Mouse (Mus musculus) left cerebral cortex, adult 8-10 months (tissue): Measurements from ENCODE around the gene Pigf. TPM values are rescaled to one million over a fixed set of nuclear protein-coding genes. Genes with fewer than 3 reads are reported as not detected.

Experiments
- DNase-seq, 2 experiments: peaks; one replicate each; pipeline ENCODE4 v3.0.0; 2022; ENCODE audit warnings: low spot score in 2 of 2
- total RNA-seq, 4 experiments: library from RNA; stranded (reverse); gene quantifications; 2 replicates each; pipeline ENCODE4 v1.2.4; 2022

Pigf gene
- total RNA-seq, 4 experiments from 2014 or later, result 18.0 to 21.0 (median 20.5) TPM

- DNase-seq, result no peak
These were observed 56.6 kb downstream of the Pigf start for GRCm38 (mm10) chr17:86968581-86968980.

GRCm38 (mm10) chr17:86967536-86968525, 57.4 kb downstream of the Pigf start:
- DNase-seq, result no peak

GRCm38 (mm10) chr17:86967048-86967447, 58.2 kb downstream of the Pigf start:
- DNase-seq, result no peak

- DNase-seq, result no peak
These were observed 59.2 kb downstream of the Pigf start for GRCm38 (mm10) chr17:86966040-86966439.

- DNase-seq, result no peak
These were observed 60.1 kb downstream of the Pigf start for GRCm38 (mm10) chr17:86965121-86965520.

GRCm38 (mm10) chr17:86964502-86964901, 60.7 kb downstream of the Pigf start:
- peak; percentile 42 to 84 for DNase-seq

GRCm38 (mm10) chr17:86964041-86964440, 61.2 kb downstream of the Pigf start:
- DNase-seq, result no peak

GRCm38 (mm10) chr17:86963586-86963902, 61.7 kb downstream of the Pigf start:
- DNase-seq, result no peak

- peak; percentile 74 to 90 for DNase-seq
These were observed 62.2 kb downstream of the Pigf start, which contains the start of gene Rhoq for GRCm38 (mm10) chr17:86962894-86963585. Rhoq (plus strand) TSS chr17:86963082.

GRCm38 (mm10) chr17:86962297-86962893, 62.8 kb downstream of the Pigf start:
- peak; percentile 82 to 84 for DNase-seq

- DNase-seq, result peak in 1 of 2 experiments; percentile 56
These were observed 63.8 kb downstream of the Pigf start for GRCm38 (mm10) chr17:86961301-86961841.

- DNase-seq, result no peak
These were observed 67.2 kb downstream of the Pigf start for GRCm38 (mm10) chr17:86957968-86958367.

- DNase-seq, result no peak
These were observed 68.0 kb downstream of the Pigf start for GRCm38 (mm10) chr17:86957239-86957638.

GRCm38 (mm10) chr17:86948801-86949200, 76.4 kb downstream of the Pigf start:
- no peak for DNase-seq

GRCm38 (mm10) chr17:86947840-86948796, 77.1 kb downstream of the Pigf start, which contains the start of gene Atp6v1e2:
Atp6v1e2 (minus strand) TSS chr17:86947897.
- no peak for DNase-seq

Other genes starting within 250 kb of the Pigf start
- gene Tmem247, start 108.1 kb downstream of the Pigf start, total RNA-seq, result not detected
- gene Atp6v1e2, start 77.5 kb downstream of the Pigf start, total RNA-seq, result not detected
- 10 to 100 TPM; 31.8 to 39.5 (median 36.6) TPM for gene Rhoq, start 62.3 kb downstream of the Pigf start, total RNA-seq
- 10 to 100 TPM; 54.1 to 75.8 (median 67.2) TPM for gene Cript, start 144 bp upstream of the Pigf start, total RNA-seq
- 100 to 1,000 TPM; 106 to 127 (median 111) TPM for gene Socs5, start 82.3 kb upstream of the Pigf start, total RNA-seq
- 10 to 100 TPM; 55.7 to 68.0 (median 63.1) TPM for gene Mcfd2, start 240.5 kb upstream of the Pigf start, total RNA-seq